ENCODE assay signal across 8 mouse cellular contexts in the genomic region with DNA sequence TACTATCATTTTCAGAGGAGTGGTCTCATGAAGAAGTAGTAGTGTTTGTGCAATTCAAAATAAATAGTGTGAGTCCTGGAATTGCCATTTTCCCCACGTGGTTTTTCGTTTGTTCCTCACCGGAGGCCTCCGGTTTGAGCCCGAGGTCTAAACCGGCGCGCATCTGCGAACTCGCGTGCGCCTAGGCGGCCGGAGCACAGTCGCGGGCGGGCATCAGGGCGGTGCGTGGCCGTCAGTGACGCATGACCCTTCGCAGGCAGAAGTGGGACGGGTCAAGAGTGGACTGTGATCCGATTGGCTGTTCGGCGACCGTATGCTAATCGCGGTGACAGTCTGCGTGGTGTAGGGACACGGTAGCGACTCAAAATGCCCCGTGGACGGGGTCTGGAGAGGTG. TPM values are rescaled to one million over a fixed set of nuclear protein-coding genes. Genes with fewer than 3 reads are reported as not detected.
DNase-seq lines count a peak whose midpoint lies in the region; ATAC-seq and TF ChIP-seq lines count a peak whose summit lies in the region.
"Not testable (repeated sequence)": the region's sequence is repeated elsewhere in the genome, so short reads cannot be mapped to it uniquely, and the experiment has no call there.

No protein-coding gene starts in this region.

- peak overlapping the region; percentile 48 for H3K4me3 ChIP-seq in forebrain, embryonic 10.5 days
- H3K4me3 ChIP-seq in heart, embryonic 14.5 days (ENCODE audit: control insufficient read depth in 1 of 2, insufficient read depth in 1 of 2, low read depth in 1 of 2, low read length in 2 of 2) = peak overlapping the region; percentile 39 to 59
- peak overlapping the region; percentile 42 for H3K4me3 ChIP-seq in liver, embryonic 11.5 days (ENCODE audit: low read depth, low read length)
- peak overlapping the region; percentile 13 for H3K4me3 ChIP-seq in myocyte

- TF ChIP-seq POLR2A in myocyte (IDR thresholded peaks at IDR 0.05; ENCODE audit: insufficient read length, low read depth) = peak; percentile 50

- H3K4me2 ChIP-seq in heart, embryonic 14.5 days (ENCODE audit: low read length) = peak overlapping the region; percentile 71
- H3K4me2 ChIP-seq in liver, embryonic 11.5 days = peak overlapping the region; percentile 74
- peak overlapping the region; percentile 87 for H3K4me2 ChIP-seq in myocyte (ENCODE audit: low read depth)

- H3ac ChIP-seq in myocyte (ENCODE audit: control insufficient read depth, insufficient read length) = not testable (repeated sequence)

- ATAC-seq in heart, embryonic 14.5 days (ENCODE audit: insufficient number of reproducible peaks, insufficient read depth, low FRiP score, low read depth) = peak; percentile 96
- peak; percentile 85 for ATAC-seq in liver, embryonic 11.5 days (replicated peaks; ENCODE audit: low FRiP score)

- under 1% methylated on average over 32 of the region's 34 CpGs for WGBS in forebrain, embryonic 10.5 days
- WGBS in heart, embryonic 14.5 days = 0% methylated on average over 31 of the region's 34 CpGs
- WGBS in liver, embryonic 11.5 days = under 1% methylated on average over 30 of the region's 34 CpGs

- H3K27me3 ChIP-seq in forebrain, embryonic 10.5 days (ENCODE audit: poor library complexity, severe bottlenecking); heart, embryonic 14.5 days (ENCODE audit: control insufficient read depth, insufficient read depth, low read length); liver, embryonic 11.5 days (replicated peaks; ENCODE audit: control insufficient read depth, insufficient read depth, low read length); myocyte (ENCODE audit: control insufficient read depth, insufficient read depth, insufficient read length): not testable (repeated sequence)

- not testable (repeated sequence) for H3K9me3 ChIP-seq in forebrain, embryonic 10.5 days; heart, embryonic 14.5 days (ENCODE audit: control insufficient read depth, low read length); liver, embryonic 11.5 days (ENCODE audit: control insufficient read depth, low read length)

- H3K36me3 ChIP-seq in forebrain, embryonic 10.5 days (replicated peaks); heart, embryonic 14.5 days (ENCODE audit: control insufficient read depth, insufficient read depth, low read length); liver, embryonic 11.5 days (ENCODE audit: control insufficient read depth, insufficient read depth, low read length); myocyte (ENCODE audit: control insufficient read depth, insufficient read depth): not testable (repeated sequence)

- peak; percentile 75 for DNase-seq in CD4-positive, CD25-positive, alpha-beta regulatory T cell, adult 2 months (ENCODE audit: low read depth, low spot score)
- peak; percentile 65 for DNase-seq in c-Kit-negative CD71-positive TER-119-positive erythroid progenitor cells, embryonic 14.5 days (ENCODE audit: low read depth, low spot score)
- DNase-seq in forebrain, embryonic 10.5 days (ENCODE audit: extremely low spot score, low spot score) = peak; percentile 75
- DNase-seq in kidney, postnatal 10 days = peak; percentile 95
- peak; percentile 65 for DNase-seq in liver, embryonic 11.5 days (ENCODE audit: low spot score)
- peak; percentile 93 to 94 for DNase-seq in spleen, postnatal 4 days (ENCODE audit: low spot score in 2 of 2)

- not testable (repeated sequence) for H3K79me2 ChIP-seq in myocyte (ENCODE audit: control insufficient read depth, insufficient read depth)

- peak overlapping the region; percentile 71 for H3K9ac ChIP-seq in heart, embryonic 14.5 days (ENCODE audit: low read length)
- H3K9ac ChIP-seq in liver, embryonic 11.5 days (ENCODE audit: low read depth, low read length) = peak overlapping the region; percentile 64; the same call in 1 of the 2 replicates

- H3K4me1 ChIP-seq in forebrain, embryonic 10.5 days = peaks cover 13% of the 10 kb centered on the region
- not testable (repeated sequence) for H3K4me1 ChIP-seq in heart, embryonic 14.5 days (ENCODE audit: control insufficient read depth in 2 of 2, insufficient read depth in 2 of 2, low read length in 2 of 2)
- H3K4me1 ChIP-seq in liver, embryonic 11.5 days (replicated peaks; ENCODE audit: control insufficient read depth, insufficient read depth, low read length) = peaks cover 11% of the 10 kb centered on the region

- peak overlapping the region; percentile 81 for H3K27ac ChIP-seq in forebrain, embryonic 10.5 days
- H3K27ac ChIP-seq in heart, embryonic 14.5 days (replicated peaks in 1 of 2; ENCODE audit: control insufficient read depth in 1 of 2, insufficient read depth in 1 of 2, low read depth in 2 of 2, low read length in 2 of 2) = peak overlapping the region; percentile 47 to 59; a peak in 2 of 4 replicates
- H3K27ac ChIP-seq in liver, embryonic 11.5 days (ENCODE audit: low read depth, low read length) = not testable (repeated sequence)

RNA-seq across cellular contexts. Expression of gene Tex14, which starts 43.2 kb away (rescaled TPM):
- not detected in 2 replicates for polyA plus RNA-seq in forebrain, embryonic 10.5 days (2016; fragmentation: Nextera tagmentation; extraction: Ambion mirVana)
- 0.28 and 0.38 TPM in 2 replicates for polyA plus RNA-seq in heart, embryonic 14.5 days (2014; fragmentation: Nextera tagmentation; extraction: Ambion mirVana)
- 0.32 and 0.48 TPM in 2 replicates for polyA plus RNA-seq in liver, embryonic 11.5 days (2014; fragmentation: Nextera tagmentation; extraction: Ambion mirVana)
- polyA plus RNA-seq in myocyte (2012; fragmentation: generic; extraction: Trizol) = 0.13 TPM

RNA-seq across cellular contexts. Expression of gene Rad51c, which starts 43.3 kb away (rescaled TPM):
- polyA plus RNA-seq in forebrain, embryonic 10.5 days (2016; fragmentation: Nextera tagmentation; extraction: Ambion mirVana) = 13.3 and 15.1 TPM in 2 replicates
- 10.0 and 11.7 TPM in 2 replicates for polyA plus RNA-seq in heart, embryonic 14.5 days (2014; fragmentation: Nextera tagmentation; extraction: Ambion mirVana)
- 5.0 and 5.5 TPM in 2 replicates for polyA plus RNA-seq in liver, embryonic 11.5 days (2014; fragmentation: Nextera tagmentation; extraction: Ambion mirVana)
- 3.5 TPM for polyA plus RNA-seq in myocyte (2012; fragmentation: generic; extraction: Trizol)
